Mouse (Mus musculus): ENCODE results near the gene Gnai3. TPM values are rescaled to one million over a fixed set of nuclear protein-coding genes. Genes with fewer than 3 reads are reported as not detected.

Gene Gnai3
- polyA plus RNA-seq, 1 experiment from 2014 or later = 136 TPM

- in situ Hi-C loops (cut with MboI; ENCODE audit: low pct_unique_long_range_greater_than_20kb) = loop anchor here (5.0 to 10.0 kb wide), 4 partner anchors 44 to 367 kb away; partner anchors contain the start of genes Ahcyl1 and Gstm1
- DNase-seq (ENCODE audit: low read depth, low spot score) (no peak), ATAC-seq (no peak)
- POLR2A ChIA-PET = interaction anchor here (1.1 kb wide), 1 partner anchor 13 kb away, joined by 3 read pairs; no protein-coding TSS in a partner anchor
- CTCF ChIA-PET = interaction anchor here (0.6 to 4.4 kb wide), 36 partner anchors 9 to 685 kb away, joined by 3 to 27 read pairs (median 4); partner anchors contain the start of genes Ahcyl1, Gstm1, Gstm4 and Gstm7
- no peaks in the 10 kb centered on the region for H3K27me3 ChIP-seq
- no peak for TF ChIP-seq CTCF (IDR thresholded peaks at IDR 0.05)
Measured at GRCm38 (mm10) chr3:108061420-108061819, 84.5 kb downstream of the Gnai3 start.

Other genes with a start within 250 kb of the Gnai3 start
- 13.3 TPM for gene Gstm7, start 214.3 kb downstream of the Gnai3 start, polyA plus RNA-seq (2021)
- gene Gstm6, start 202.4 kb downstream of the Gnai3 start, polyA plus RNA-seq (2021) = 0.15 TPM
- gene Gstm3, start 176.9 kb downstream of the Gnai3 start, polyA plus RNA-seq (2021) = not detected
- 11.7 TPM for gene Gstm2, start 159.7 kb downstream of the Gnai3 start, polyA plus RNA-seq (2021)
- gene Gstm1, start 128.2 kb downstream of the Gnai3 start, polyA plus RNA-seq (2021) = 145 TPM
- gene Gstm4, start 101.3 kb downstream of the Gnai3 start, polyA plus RNA-seq (2021) = 17.1 TPM
- gene Ampd2, start 59.5 kb downstream of the Gnai3 start, polyA plus RNA-seq (2021) = 78.2 TPM
- 2.7 TPM for gene Gnat2, start 53.4 kb downstream of the Gnai3 start, polyA plus RNA-seq (2021)
- 0.04 TPM for gene Gpr61, start 8.7 kb upstream of the Gnai3 start, polyA plus RNA-seq (2021)
- gene Amigo1, start 40.2 kb upstream of the Gnai3 start, polyA plus RNA-seq (2021) = 16.6 TPM
- gene Cyb561d1, start 55.1 kb upstream of the Gnai3 start, polyA plus RNA-seq (2021) = 9.2 TPM
- 17.4 TPM for gene Atxn7l2, start 64.8 kb upstream of the Gnai3 start, polyA plus RNA-seq (2021)
- gene Sypl2, start 80.5 kb upstream of the Gnai3 start, polyA plus RNA-seq (2021) = not detected
- gene Psma5, start 110.8 kb upstream of the Gnai3 start, polyA plus RNA-seq (2021) = 239 TPM
- gene Sort1, start 137.9 kb upstream of the Gnai3 start, polyA plus RNA-seq (2021) = 125 TPM
- gene Mybphl, start 218.8 kb upstream of the Gnai3 start, polyA plus RNA-seq (2021) = not detected
- gene Psrc1, start 237.7 kb upstream of the Gnai3 start, polyA plus RNA-seq (2021) = 29.8 TPM